Mouse (Mus musculus): ENCODE results near the gene Olfr738. TPM values are rescaled to one million over a fixed set of nuclear protein-coding genes. Genes with fewer than 3 reads are reported as not detected.

Olfr738 gene
- not detected for total RNA-seq (2021)

DNA sequence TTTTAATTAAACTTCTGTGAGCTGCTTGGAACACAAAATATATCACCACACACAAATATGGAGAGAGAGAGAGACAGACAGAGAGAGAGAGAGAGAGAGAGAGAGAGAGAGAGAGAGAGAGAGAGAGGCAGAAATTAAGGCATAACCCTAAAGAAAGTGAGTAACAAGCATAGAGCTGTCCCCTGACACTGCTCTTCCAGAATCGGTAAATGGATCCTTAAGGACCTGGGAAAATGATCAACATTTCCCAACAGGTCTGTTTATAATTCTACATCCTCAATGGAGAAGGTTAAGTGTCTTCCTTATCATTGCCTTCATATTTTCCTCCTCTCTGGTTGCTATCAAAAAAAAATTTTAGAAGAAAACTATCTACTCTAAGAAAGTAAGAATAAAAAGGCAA lies at the start of gene Olfr738:
Gene Olfr738 (plus strand): TSS at position 301 of the 400 bp plus-strand sequence.
- intact Hi-C loops (cut with DNase I): no loop called here
- DNase-seq (ENCODE audit: low spot score): no peak

DNA sequence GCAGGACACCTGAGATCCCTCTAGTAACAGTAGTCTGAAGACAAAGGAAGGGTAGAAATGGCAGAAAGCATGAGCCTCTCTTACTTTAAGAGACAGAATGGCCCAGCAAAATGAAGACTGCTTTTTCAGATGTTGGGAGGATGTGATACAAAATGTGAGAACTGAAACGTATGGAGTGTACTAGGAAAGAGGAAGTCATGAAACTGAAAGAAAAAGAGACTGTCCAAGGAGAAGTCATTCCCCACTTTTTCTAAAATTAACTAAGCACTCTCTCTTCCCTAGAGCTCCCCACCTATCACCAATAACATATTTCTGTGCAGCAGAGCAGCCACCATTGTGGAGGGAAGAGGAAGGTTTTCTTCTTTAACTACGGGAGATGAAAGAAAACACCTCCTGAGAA lies 49.8 kb upstream of the Olfr738 start, which contains the start of gene Tlr11:
Gene Tlr11 (plus strand): TSS at position 322 of the 400 bp plus-strand sequence.
- no peak for DNase-seq (ENCODE audit: low spot score)
- intact Hi-C loops (cut with DNase I): no loop called here

DNA sequence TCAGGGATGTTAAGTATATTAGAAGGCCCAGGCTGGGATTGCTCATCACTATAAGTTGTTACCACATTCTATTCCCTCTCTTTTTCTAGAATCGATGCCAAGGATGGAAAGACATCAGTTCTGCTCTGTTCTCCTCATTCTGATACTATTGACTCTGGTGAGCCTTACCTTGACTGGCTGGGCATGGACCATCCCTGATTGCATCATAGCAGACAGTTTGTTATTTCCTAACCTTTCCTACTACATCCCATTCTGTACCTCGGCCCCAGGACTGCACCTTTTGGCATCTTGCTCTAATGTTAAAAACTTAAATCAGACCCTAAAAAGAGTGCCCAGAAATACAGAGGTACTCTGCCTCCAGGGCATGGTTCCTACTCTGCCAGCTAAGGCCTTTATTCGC lies 46.9 kb upstream of the Olfr738 start:
- intact Hi-C loops (cut with DNase I): no loop called here

DNA sequence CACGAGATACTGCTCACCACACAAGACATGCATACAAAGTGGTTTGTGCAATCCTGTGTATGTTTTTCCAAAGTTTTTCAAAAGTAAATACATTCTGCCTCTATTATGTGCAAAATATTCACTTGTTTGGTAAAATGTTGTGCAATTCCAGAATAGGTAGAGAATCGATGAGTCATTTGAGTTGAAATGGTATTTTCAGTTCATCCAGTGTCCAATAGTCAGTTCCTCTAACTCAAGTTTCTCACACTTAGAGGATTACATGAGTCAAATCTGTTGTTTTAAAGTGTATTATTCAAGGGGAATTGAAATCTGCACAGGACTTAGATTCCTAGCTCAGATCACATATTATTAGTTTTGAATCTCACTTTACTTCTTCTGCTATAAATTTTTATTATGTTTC lies 43.8 kb upstream of the Olfr738 start:
- no peak for DNase-seq (ENCODE audit: low spot score)
- intact Hi-C loops (cut with DNase I): no loop called here

More for the DNA sequence above, 46.9 kb upstream of the Olfr738 start:
- DNase-seq (ENCODE audit: low spot score): no peak

DNA sequence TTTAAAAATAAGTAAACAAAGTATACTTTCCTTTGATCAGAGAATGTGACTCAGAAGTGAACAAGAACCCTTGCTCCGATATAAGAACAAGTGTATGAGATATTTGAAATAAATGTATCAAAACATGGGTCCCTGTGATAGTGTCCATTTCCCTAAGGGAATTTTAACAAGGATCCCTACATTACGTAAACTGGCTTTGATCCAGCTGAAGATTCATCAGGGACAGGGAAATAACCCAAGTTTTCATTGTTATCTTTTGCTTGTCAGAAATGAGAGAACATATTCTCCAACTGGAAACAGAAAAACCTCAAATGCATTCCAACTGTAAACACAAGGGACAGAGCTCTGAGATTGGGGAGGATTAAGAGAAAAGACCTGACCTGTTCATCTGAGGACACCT lies 26.5 kb upstream of the Olfr738 start, which contains the start of gene Olfr736:
Gene Olfr736 (plus strand): TSS at position 301 of the 400 bp plus-strand sequence.
- no peak for DNase-seq (ENCODE audit: low spot score)
- intact Hi-C loops (cut with DNase I): no loop called here

DNA sequence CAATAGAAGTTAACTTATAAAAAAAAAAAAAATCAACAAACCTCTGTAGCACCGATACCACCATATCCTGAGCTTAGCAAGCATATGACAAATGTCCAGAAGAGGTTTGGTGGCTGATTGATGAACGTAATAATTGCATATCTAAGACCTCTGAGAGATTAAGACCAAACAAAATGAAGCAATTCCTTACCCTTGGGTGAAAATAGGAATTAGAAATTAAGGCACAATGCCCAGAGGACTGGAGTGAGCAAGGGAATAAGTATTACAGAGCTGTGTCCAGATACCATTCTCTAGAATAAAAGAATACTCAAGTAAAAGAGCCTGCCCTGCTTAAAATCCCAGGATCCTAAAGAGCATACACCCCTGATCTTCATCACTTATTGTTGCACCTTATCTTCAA lies 11.0 kb downstream of the Olfr738 start, which contains the start of gene Olfr739:
Gene Olfr739 (plus strand): TSS at position 301 of the 400 bp plus-strand sequence.
- DNase-seq (ENCODE audit: low spot score): no peak
- intact Hi-C loops (cut with DNase I): no loop called here

DNA sequence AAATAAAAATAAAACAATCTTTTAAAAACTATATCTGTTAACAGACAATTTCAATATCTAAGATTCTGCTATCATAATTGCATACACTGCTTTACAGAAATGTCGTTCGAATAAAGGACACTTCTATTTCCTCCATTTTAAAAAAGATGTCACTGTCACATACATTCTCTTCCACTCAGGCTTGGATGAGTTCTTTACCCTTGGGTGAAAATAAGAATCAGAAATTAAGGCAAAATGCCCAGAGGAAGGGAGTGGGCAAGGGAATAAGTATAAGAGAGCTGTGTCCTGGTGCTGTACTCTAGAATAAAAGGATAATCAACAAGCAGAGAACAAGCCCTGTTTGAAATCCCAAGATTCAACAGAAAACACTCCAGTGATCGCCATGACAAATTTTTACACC lies 37.9 kb downstream of the Olfr738 start, which contains the start of gene Olfr740:
Gene Olfr740 (plus strand): TSS at position 301 of the 400 bp plus-strand sequence.
- DNase-seq (ENCODE audit: low spot score): no peak
- intact Hi-C loops (cut with DNase I): no loop called here

Other genes starting within 250 kb of the Olfr738 start
- gene Olfr730, start 219.4 kb upstream of the Olfr738 start, total RNA-seq (2021): not detected
- gene Olfr731, start 165.7 kb upstream of the Olfr738 start, total RNA-seq (2021): not detected
- gene Olfr732, start 123.4 kb upstream of the Olfr738 start, total RNA-seq (2021): not detected
- gene Olfr733, start 106.0 kb upstream of the Olfr738 start, total RNA-seq (2021): not detected
- gene Olfr734, start 80.8 kb upstream of the Olfr738 start, total RNA-seq (2021): not detected
- gene Olfr735, start 58.7 kb upstream of the Olfr738 start, total RNA-seq (2021): not detected
- gene Tlr11, start 49.7 kb upstream of the Olfr738 start, total RNA-seq (2021): not detected
- gene Olfr736, start 26.4 kb upstream of the Olfr738 start, total RNA-seq (2021): not detected
- not detected for gene Olfr739, start 11.1 kb downstream of the Olfr738 start, total RNA-seq (2021)
- gene Olfr740, start 38.0 kb downstream of the Olfr738 start, total RNA-seq (2021): not detected
- not detected for gene Olfr741, start 65.2 kb downstream of the Olfr738 start, total RNA-seq (2021)
- gene Olfr742, start 96.0 kb downstream of the Olfr738 start, total RNA-seq (2021): not detected
- not detected for gene Olfr743, start 114.3 kb downstream of the Olfr738 start, total RNA-seq (2021)
- gene Olfr744, start 207.3 kb downstream of the Olfr738 start, total RNA-seq (2021): not detected
- not detected for gene Olfr745, start 231.8 kb downstream of the Olfr738 start, total RNA-seq (2021)
- not detected for gene Olfr746, start 239.5 kb downstream of the Olfr738 start, total RNA-seq (2021)

Data from heart, postnatal 25 days (tissue).